Mouse (Mus musculus) embryonic fibroblast, embryonic 13.5 days (primary cell): Measurements from ENCODE around the gene Olfr1499.

Experiments
- CTCF ChIP-seq: IDR thresholded peaks from 2 replicates; pipeline ENCODE4 v1.5.1; 2011; ENCODE audit warnings: mild to moderate bottlenecking, control low read depth, low read length, moderate library complexity, borderline replicate concordance; ENCODE audit not compliant: insufficient read depth
- POLR2A ChIP-seq: IDR thresholded peaks from 2 replicates; pipeline ENCODE4 v1.6.1; 2011; ENCODE audit warnings: low read depth, mild to moderate bottlenecking, control low read depth, low read length, moderate library complexity

GRCm38 (mm10) chr19:13861495-13861894, 42.2 kb upstream of the Olfr1499 start, which contains the start of gene Olfr1502:
- TF ChIP-seq CTCF (no peak), POLR2A (no peak)
